Mouse (Mus musculus) ES-Bruce4 (cell line): ENCODE data around the gene Mars.

Experiments used
- CTCF ChIP-seq: IDR thresholded peaks from one replicate; pipeline ENCODE4 v1.8.1; 2011; ENCODE audit warnings: low read depth, low read length
- POLR2A ChIP-seq: IDR thresholded peaks from one replicate; pipeline ENCODE4 v1.8.1; 2011; ENCODE audit warnings: low read length; ENCODE audit not compliant: insufficient read depth

GRCm38 (mm10) chr10:127290930-127291880 is 20.4 kb downstream of the Mars start:
- no peak for TF ChIP-seq CTCF
- no peak for TF ChIP-seq POLR2A
